Mouse (Mus musculus) olfactory bulb, adult 2 months (tissue): Measurements from ENCODE around the gene Zscan10. TPM values are rescaled to one million over a fixed set of nuclear protein-coding genes. Genes with fewer than 3 reads are reported as not detected.

Source experiments
- H3K27ac ChIP-seq: fragments of 200-500 bp; 2 replicates; pipeline ENCODE4 v1.5.1; 2012; ENCODE audit warnings: low read depth, low read length; ENCODE audit not compliant: insufficient read depth
- H3K4me1 ChIP-seq: fragments of 200-500 bp; 2 replicates; pipeline ENCODE4 v1.6.1; 2012; ENCODE audit warnings: low read length; ENCODE audit not compliant: control insufficient read depth, insufficient read depth
- H3K4me3 ChIP-seq: fragments of 200-500 bp; 2 replicates; pipeline ENCODE4 v1.5.1; 2012; ENCODE audit warnings: mild to moderate bottlenecking, low read depth, low read length, moderate library complexity; ENCODE audit not compliant: insufficient read depth
- CTCF ChIP-seq: fragments of 200-500 bp; IDR thresholded peaks from 2 replicates; pipeline ENCODE4 v1.5.1; 2012; ENCODE audit warnings: low read depth, mild to moderate bottlenecking, low read length, moderate library complexity; ENCODE audit not compliant: insufficient read depth
- POLR2A ChIP-seq: fragments of 200-500 bp; IDR thresholded peaks from 2 replicates; pipeline ENCODE4 v1.6.1; 2012; ENCODE audit warnings: mild to moderate bottlenecking, low read depth, low read length, moderate library complexity; ENCODE audit not compliant: insufficient read depth
- WGBS: fragments of 180-500 bp; shearing (Covaris S2); methylation state at CpG from one replicate; pipeline ENCODE4 v1.1.7; 2018; 5-methylcytosine and 5-hydroxymethylcytosine counted together
- polyA plus RNA-seq: library from polyadenylated mRNA; stranded (reverse); fragments of >200 nt; gene quantifications from 2 replicates; pipeline ENCODE4 v1.2.4, GENCODE M21; 2012; ENCODE audit warnings: low replicate concordance; ENCODE audit not compliant: missing spikeins, insufficient read depth, insufficient read length

Gene Zscan10
- polyA plus RNA-seq, 1 experiment = not detected

DNA sequence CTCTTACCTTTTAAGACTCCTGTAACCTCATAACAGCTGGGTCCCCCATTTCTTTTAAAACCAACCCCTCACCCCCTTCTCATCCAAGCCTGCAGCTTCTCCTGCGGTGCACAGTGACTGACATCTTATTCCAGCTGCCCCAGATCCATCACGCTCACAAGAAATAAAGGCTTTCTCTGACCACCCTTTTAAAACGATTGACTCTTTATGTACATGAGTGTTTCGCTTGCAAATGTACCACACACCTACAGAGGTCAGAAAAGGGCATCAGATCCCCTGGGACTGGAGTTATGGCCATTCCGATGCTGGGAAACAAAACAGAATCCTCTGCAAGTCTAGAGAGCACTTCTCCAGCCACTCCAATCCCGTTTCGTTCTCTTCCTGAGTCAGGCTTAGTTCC is 27.2 kb downstream of the Zscan10 start:
- H3K4me3 ChIP-seq = no peak overlapping the region
- no peak overlapping the region for H3K27ac ChIP-seq
- H3K4me1 ChIP-seq = peaks cover 5% of the 10 kb centered on the region
- WGBS = 40% methylated on average over 7 of the region's 7 CpGs
- TF ChIP-seq POLR2A (no peak), CTCF (no peak)

DNA sequence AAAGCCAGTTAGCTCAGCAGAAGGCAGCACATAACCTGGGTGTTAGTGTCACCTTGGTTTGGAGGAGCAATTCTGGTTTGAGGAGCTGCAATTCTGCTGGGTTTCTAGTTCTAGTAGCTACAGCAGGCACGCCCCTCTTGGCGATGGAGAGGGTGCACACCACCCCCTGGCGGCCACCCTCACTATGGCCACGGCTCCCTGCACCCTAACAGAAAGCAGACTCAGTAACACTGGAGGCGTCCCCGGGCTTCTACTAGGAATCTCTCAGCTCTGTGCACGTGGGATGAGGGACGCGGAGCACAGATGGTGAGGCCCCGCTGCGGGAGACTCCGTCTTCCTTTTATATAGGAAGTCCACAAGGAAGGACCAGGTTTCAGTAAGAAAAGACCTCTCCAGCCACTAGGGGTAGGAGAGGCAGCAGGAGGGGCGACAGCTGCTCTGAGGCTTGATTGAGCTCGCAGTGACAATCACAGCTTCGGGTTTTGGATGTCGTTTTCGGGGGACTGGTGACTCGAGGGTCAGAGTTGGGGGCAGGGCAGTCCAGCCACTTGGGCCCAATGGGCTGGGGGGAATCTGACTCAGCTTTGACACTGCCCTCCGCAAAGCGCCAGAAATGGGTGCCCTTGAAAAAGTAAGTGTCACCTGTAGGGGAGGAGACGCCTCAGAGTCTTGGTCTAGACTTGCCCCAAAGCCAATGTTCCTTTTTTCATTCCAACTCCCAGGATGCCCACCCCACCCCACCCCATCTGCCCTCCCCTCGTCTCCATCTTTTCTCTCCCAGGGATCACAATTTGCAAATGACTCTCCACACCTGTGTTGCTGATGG is 29.8 kb downstream of the Zscan10 start:
- TF ChIP-seq CTCF (peak; percentile 70), POLR2A (no peak)
- peaks cover 5% of the 10 kb centered on the region for H3K4me1 ChIP-seq
- no peak overlapping the region for H3K27ac ChIP-seq
- H3K4me3 ChIP-seq = 0 out of 2 replicates have a peak overlapping the region, but pooled peaks have one; percentile 10
- 15% methylated on average over 22 of the region's 22 CpGs for WGBS

DNA sequence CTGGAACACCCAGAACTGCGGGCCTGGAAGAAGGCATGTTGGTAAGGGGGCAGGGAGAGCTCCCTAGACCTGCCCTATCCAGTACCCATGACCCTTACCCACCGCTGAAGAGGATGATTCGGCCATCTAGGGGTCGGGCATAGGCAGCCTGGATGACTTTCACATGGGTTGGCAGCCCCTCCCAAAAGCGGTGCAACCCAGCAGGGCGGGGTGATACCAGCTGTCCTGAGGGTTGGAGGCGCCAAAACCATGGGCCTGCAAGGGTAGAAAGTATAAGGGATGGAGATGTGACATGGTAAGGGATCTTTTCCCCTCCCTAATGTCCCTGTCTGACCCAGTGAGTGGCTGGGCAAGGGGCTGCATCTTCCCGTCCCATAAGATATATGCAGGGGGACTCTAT is 30.6 kb downstream of the Zscan10 start:
- WGBS = 86% methylated on average over 8 of the region's 8 CpGs
- no peak for TF ChIP-seq CTCF
- TF ChIP-seq POLR2A = no peak

DNA sequence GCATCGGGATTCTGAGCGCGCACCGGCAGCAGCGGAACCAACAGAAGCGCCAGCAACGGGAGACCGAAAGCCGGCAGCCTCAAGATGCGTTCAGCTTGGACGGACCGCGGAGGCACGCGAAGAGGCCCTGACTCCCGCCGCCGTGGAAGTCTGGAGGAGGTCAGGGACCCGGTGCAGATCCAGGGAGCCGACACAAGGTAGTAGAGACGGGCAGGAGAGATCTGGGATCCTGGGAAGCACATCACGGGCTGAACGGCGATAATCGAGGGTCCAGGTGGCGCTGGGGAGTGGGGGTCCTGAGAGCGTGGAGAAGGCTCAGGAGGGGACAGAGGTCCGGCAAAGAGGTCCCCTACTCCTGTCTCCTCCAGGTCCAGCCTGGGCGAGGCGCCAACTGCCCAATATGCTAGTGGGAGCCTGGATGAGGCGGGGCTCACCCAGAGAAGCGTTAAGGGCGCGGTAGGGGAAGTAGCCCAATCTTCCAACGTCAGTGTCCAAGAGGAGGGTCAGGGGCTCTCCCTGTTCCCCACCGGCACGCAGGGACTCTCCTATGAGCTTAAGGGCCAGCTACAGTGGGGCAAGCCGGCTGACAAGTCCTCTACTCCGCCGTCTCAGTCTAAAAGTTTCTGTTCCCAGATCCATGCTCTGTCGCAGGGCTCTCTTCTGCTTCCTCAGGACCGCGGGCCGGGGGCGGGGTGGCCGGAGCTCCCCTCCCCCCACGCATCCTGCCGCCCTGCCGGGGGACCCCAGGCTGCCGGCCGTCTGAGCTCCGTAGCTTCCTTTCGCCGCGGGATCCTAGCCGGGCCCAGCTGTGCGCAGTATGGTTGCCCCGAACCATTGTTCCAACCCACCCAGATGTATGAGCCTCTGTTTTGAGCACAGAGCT is 44.2 kb downstream of the Zscan10 start, which contains the start of gene Mmp25:
Gene Mmp25, minus strand, starts transcription at position 665 of the 883 bp plus-strand sequence.
- Histone ChIP-seq H3K27ac (no peak within 1 kb of the TSS), H3K4me1 (peaks cover 10% of the 10 kb centered on the region; the same call in 1 of the 2 replicates), H3K4me3 (peak within 1 kb of the TSS; percentile 12)
- 1% methylated on average over 58 of the region's 58 CpGs for WGBS
- TF ChIP-seq POLR2A (no peak), CTCF (no peak)

More for the DNA sequence above, 30.6 kb downstream of the Zscan10 start:
- Histone ChIP-seq H3K4me3 (no peak overlapping the region), H3K4me1 (peaks cover 5% of the 10 kb centered on the region), H3K27ac (no peak overlapping the region)

DNA sequence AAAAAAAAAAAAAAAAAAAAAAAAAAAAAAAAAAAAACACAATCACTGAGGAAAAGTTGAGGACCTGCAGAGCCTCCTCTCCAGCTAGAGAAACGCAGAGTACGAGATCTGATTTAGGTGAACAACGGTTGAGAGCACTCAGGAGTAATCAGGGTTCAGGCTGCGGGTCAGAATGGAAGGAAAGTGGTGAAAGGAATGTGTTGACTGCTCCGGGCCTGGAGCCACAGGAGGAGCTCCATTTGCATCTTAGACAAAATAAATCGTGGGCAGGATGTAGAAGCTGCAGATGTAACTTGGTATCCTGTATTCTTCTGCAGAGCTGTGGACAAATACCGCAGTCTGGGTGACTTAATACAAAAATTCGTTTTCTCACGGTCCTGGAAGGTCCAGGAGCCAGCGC is 45.2 kb downstream of the Zscan10 start:
- 57% methylated on average over 10 of the region's 10 CpGs for WGBS
- TF ChIP-seq CTCF (no peak), POLR2A (no peak)
- Histone ChIP-seq H3K4me3 (no peak overlapping the region), H3K4me1 (peaks cover 10% of the 10 kb centered on the region; the same call in 1 of the 2 replicates), H3K27ac (no peak overlapping the region)

DNA sequence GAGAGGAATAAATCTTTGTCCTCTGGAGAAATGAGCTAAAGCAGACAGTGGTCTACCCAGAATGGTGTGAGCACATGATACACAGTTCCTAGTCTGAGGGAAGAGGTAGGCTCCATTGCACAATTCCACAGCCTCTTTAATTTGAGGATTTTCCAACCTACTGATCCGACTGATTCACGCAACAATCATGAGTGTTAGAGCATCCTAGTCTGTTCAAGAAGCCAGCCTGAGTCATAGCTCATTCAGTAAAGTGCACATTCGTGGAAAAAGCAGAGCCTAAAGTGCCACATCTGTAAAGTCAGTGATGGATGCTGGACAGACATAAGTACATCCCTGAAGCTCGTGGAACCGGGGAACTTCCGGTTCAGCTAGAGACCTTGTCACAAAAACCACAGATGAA is 50.7 kb downstream of the Zscan10 start:
- no peaks in the 10 kb centered on the region for H3K4me1 ChIP-seq
- H3K27ac ChIP-seq = no peak overlapping the region
- TF ChIP-seq POLR2A (no peak), CTCF (no peak)
- no peak overlapping the region for H3K4me3 ChIP-seq
- 60% methylated on average over 6 of the region's 6 CpGs for WGBS

DNA sequence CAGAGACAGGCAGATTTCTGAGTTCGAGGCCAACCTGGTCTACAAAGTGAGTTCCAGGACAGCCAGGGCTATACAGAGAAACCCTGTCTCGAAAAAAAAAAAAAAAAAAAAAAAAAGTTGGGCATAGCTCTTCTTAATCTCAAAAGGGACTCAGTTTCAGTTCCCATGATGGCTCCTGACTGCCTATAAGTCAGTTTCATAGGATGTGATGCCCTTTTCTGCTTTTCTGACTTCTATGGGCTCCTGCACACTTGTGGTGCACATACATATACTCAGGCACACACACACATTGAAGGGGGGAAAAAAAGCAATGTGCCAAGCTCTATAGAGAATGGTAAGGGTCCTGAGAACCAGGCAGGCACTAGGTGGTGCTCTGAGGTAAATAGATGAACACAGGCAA is 52.7 kb downstream of the Zscan10 start:
- WGBS = 87% methylated on average over 2 of the region's 2 CpGs
- Histone ChIP-seq H3K27ac (no peak overlapping the region), H3K4me3 (no peak overlapping the region), H3K4me1 (no peaks in the 10 kb centered on the region)
- no peak for TF ChIP-seq POLR2A
- TF ChIP-seq CTCF = no peak

DNA sequence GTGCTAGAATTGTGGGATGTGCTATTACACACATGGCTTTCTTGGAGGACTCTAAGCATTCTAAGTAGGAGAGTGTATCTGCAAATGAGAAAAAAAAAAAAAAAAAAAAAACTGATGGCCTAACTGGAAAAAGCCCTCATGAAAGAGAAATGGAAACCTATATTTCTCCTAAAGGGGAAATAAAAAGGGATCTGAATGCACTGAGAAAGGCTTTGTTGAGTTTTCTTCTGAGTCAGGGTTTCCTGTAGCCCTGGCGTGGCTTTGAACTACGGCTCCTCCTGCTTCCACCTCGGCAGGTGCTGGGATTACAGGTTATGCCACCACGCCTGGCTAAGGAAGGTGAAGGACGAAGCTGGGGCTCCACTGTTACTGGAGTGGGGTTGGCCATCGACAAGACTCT is 53.3 kb downstream of the Zscan10 start:
- Histone ChIP-seq H3K27ac (no peak overlapping the region), H3K4me3 (no peak overlapping the region), H3K4me1 (no peaks in the 10 kb centered on the region)
- TF ChIP-seq POLR2A (no peak), CTCF (no peak)
- WGBS = 68% methylated on average over 6 of the region's 6 CpGs

DNA sequence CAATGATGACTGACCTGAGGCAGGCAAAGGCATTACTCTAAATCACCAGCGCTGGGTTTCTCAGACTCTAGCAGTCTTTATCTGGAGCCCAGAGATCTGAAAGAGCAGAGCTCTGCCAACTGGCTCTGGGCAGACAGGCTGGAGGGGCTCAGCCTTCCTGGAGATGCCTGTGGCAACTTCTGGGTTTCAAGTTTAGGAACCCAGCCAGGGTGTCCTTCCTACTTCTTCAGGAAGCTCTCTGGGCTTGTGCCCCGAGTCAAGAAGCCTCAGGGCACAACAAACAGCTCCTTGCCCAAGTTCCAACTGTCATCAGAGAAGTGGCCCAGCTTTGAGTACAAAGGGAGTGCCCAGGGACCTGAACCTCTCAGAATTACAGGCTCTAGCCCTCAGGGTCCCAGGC is 53.8 kb downstream of the Zscan10 start:
- TF ChIP-seq POLR2A = no peak
- no peak for TF ChIP-seq CTCF
- WGBS = 51% methylated on average over 2 of the region's 2 CpGs
- Histone ChIP-seq H3K4me3 (no peak overlapping the region), H3K27ac (no peak overlapping the region), H3K4me1 (no peaks in the 10 kb centered on the region)
